Mouse (Mus musculus) kidney, adult 2 months (tissue): ENCODE data around the gene Gsto2. TPM values are rescaled to one million over a fixed set of nuclear protein-coding genes. Genes with fewer than 3 reads are reported as not detected.

Experiments
- DNase-seq: peaks from one replicate; pipeline ENCODE4 v3.0.0; 2021
- H3K27ac ChIP-seq: fragments of 200-500 bp; 2 replicates; pipeline ENCODE4 v1.5.1; 2012; ENCODE audit warnings: low read depth, low read length, control low read depth, inconsistent platforms; ENCODE audit not compliant: insufficient read depth
- H3K27me3 ChIP-seq: fragments of 200-500 bp; replicated peaks from 2 replicates; pipeline ENCODE4 v1.6.1; 2012; ENCODE audit warnings: mild to moderate bottlenecking, moderate library complexity, low read length, inconsistent platforms; ENCODE audit not compliant: control insufficient read depth, insufficient read depth
- H3K36me3 ChIP-seq: fragments of 200-500 bp; 2 replicates; pipeline ENCODE4 v1.6.1; 2012; ENCODE audit warnings: mild to moderate bottlenecking, moderate library complexity, low read length, inconsistent platforms; ENCODE audit not compliant: control insufficient read depth, insufficient read depth
- H3K4me1 ChIP-seq: fragments of 200-500 bp; 2 replicates; pipeline ENCODE4 v1.6.1; 2011; ENCODE audit warnings: low read length; ENCODE audit not compliant: control insufficient read depth, insufficient read depth
- H3K4me3 ChIP-seq: fragments of 200-500 bp; 2 replicates; pipeline ENCODE4 v1.5.1; 2011; ENCODE audit warnings: mild to moderate bottlenecking, low read depth, low read length, control low read depth; ENCODE audit not compliant: insufficient read depth
- CTCF ChIP-seq: fragments of 200-500 bp; conservative IDR thresholded peaks from 2 replicates; pipeline ENCODE4 v1.5.1; 2011; ENCODE audit warnings: low read depth, mild to moderate bottlenecking, control low read depth, low read length, moderate library complexity, mixed read lengths; ENCODE audit not compliant: insufficient read depth, insufficient read length
- POLR2A ChIP-seq: fragments of 200-500 bp; IDR thresholded peaks from one replicate; pipeline ENCODE4 v1.6.1; 2011; ENCODE audit warnings: low read depth, low read length, control low read depth
- WGBS: fragments of 180-500 bp; shearing (Covaris S2); methylation state at CpG from one replicate; pipeline ENCODE4 v1.1.7; 2018; 5-methylcytosine and 5-hydroxymethylcytosine counted together
- polyA plus RNA-seq: library from polyadenylated mRNA; depleted of rRNA; stranded (reverse); fragments of >200 nt; gene quantifications from 2 replicates; pipeline ENCODE4 v1.2.3, GENCODE M21; 2012; rRNA removed

Gene Gsto2
- 2.6 and 2.7 TPM in 2 replicates for polyA plus RNA-seq

DNA sequence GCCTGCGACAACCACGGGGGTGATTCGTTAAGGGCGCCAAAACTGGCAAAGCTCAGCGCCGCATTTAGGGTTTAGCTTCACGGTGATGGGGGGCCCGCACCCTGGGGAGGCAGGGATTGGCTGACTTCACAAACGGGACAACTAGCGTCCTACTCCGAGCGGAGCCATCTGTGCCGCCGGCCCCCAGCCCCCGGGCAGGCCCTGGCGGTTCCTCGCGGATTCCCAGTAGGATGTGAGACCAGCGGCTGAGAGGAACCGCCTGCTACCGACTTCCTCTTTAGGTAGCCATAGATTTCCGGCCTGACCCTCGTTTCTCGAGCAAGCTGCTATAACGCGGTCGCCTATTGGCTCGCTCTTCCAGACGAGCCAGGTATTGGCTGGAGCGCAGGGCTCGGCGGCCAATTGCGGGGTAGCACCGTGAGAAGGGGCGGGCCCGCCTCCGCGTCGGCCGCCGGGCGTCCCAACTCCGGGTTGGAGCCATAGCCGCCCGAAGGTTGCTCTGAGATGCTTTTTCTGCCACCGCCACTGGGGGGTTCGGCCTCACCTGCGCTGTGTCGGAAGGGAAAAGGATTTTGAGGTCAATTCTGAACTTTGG lies at the start of gene Gsto2:
Gene Gsto2, plus strand, starts transcription at position 182 of the 595 bp plus-strand sequence.
- peak within 1 kb of the TSS; percentile 86 for H3K27ac ChIP-seq
- no peak for TF ChIP-seq POLR2A
- TF ChIP-seq CTCF: peak; percentile 48
- no peaks in the 10 kb centered on the region for H3K27me3 ChIP-seq
- DNase-seq: peak; percentile 97
- no peaks in the 10 kb centered on the region for H3K36me3 ChIP-seq
- under 1% methylated on average over 49 of the region's 49 CpGs for WGBS
- peaks cover 5% of the 10 kb centered on the region; the same call in 1 of the 2 replicates for H3K4me1 ChIP-seq
- H3K4me3 ChIP-seq: peak within 1 kb of the TSS; percentile 99

DNA sequence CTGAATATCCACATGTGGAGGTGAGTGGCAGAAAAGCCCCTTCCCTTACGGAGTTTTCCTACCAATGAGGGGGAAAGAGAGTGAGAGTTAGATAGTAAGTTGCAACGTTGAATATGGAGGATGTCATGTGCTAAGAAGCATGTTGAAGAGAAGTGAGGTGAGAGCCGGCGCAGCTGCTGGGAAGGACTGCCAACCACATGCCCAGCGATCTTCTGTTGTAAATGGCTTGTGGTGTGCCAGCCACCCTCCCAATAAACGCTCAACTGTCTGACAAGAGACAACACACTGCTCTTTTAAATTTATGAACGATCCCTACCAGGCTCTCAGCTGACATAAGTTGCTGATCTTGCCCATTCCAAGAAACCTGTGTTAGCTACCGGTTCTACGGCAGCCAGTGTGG lies 47.6 kb upstream of the Gsto2 start:
- 75% methylated on average over 9 of the region's 9 CpGs for WGBS
- Histone ChIP-seq H3K4me3 (no peak overlapping the region), H3K4me1 (no peaks in the 10 kb centered on the region), H3K36me3 (no peaks in the 10 kb centered on the region), H3K27ac (no peak overlapping the region), H3K27me3 (no peaks in the 10 kb centered on the region)
- DNase-seq: no peak
- TF ChIP-seq CTCF: no peak
- no peak for TF ChIP-seq POLR2A

DNA sequence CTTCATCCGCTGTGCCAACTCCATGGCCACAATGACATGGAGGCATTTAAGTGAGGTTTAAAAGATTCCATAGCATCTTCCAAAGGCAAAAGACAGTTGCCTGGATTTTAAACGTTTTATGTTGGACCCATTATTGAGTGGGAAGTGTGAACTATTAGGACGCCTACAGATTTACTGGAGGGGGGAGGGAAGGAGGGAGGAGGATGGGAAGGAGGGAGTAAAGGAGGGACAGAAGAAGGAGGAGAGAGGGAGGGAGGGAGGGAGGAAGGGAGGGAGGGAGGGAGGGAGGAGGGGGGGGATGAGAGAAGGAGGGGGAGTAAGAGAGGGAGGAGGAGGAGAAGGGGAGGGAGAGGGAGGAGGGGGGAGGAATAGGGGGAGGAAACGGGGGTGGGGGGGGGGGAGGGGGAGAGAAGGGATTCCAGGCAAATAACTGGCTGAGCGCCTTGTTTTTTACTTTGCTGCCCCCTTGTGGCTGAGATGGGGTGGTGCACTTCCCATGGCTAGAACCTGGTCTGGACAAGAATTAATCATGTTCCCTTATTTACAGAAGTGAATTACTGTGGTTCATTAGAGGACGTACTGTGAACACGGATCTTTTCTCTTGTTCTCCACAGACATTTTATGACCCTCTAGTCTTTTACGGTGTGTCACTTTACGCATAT lies 44.4 kb upstream of the Gsto2 start:
- H3K4me3 ChIP-seq: no peak overlapping the region
- no peak overlapping the region for H3K27ac ChIP-seq
- H3K27me3 ChIP-seq: no peaks in the 10 kb centered on the region
- WGBS: 15% methylated on average over 9 of the region's 9 CpGs
- peak; percentile 73 for DNase-seq
- no peaks in the 10 kb centered on the region for H3K4me1 ChIP-seq
- H3K36me3 ChIP-seq: no peaks in the 10 kb centered on the region
- no peak for TF ChIP-seq POLR2A
- TF ChIP-seq CTCF: peak; percentile 77

DNA sequence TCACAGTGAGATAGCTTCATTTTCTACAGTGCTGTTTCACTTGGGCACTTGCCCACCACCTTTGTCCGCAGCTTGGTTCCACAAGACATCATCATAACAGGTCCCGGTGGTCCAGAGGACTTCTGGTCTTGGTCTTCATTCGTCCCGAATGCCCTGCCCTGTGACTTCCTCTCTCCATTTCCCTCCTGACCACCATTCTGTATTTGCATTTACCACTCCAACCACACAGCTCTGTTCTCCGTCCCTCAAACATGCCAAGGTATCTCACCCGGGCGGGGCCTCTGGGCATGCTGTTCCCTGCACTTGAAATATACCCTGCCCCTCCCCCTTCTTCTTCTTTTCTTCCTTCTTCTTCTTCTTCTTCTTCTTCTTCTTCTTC lies 43.9 kb upstream of the Gsto2 start:
- no peak for DNase-seq
- no peak overlapping the region for H3K4me3 ChIP-seq
- TF ChIP-seq POLR2A (no peak), CTCF (no peak)
- no peaks in the 10 kb centered on the region for H3K36me3 ChIP-seq
- H3K27ac ChIP-seq: no peak overlapping the region
- H3K27me3 ChIP-seq: no peaks in the 10 kb centered on the region
- 44% methylated on average over 7 of the region's 7 CpGs for WGBS
- no peaks in the 10 kb centered on the region for H3K4me1 ChIP-seq

DNA sequence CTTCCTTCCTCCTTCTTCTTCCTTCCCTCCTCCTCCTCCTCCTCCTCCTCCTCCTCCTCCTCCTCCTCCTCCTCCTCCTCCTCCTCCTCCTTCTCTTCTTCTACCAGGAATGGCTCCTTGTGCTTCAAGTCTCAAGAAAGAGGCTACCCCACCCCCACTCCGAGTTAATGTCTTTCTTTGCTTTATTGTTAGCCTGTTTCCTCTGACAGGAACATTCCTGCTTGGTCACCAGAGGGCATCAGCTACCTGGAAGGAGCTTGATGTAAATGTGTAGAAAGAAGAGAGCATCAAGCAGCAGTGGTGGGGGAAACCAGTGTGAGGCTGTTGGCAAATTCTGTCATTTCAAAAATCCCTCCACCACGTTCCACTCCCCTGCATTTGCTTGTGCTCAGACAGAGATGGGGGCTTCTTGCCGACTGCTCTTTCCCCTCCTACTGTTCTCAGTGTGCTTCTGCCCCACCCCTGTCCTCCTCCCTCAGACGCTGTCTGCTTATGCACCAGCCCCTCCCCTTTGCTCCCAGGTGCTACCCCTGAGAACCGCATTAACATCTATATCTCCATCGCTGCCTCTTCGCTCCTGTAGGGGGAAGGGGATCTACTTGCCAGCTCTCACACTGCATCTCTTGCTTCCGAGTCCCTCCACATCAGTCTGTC lies 43.1 kb upstream of the Gsto2 start:
- no peaks in the 10 kb centered on the region for H3K4me1 ChIP-seq
- TF ChIP-seq POLR2A: no peak
- WGBS: 24% methylated on average over 8 of the region's 8 CpGs
- no peak overlapping the region for H3K4me3 ChIP-seq
- no peaks in the 10 kb centered on the region for H3K27me3 ChIP-seq
- H3K36me3 ChIP-seq: no peaks in the 10 kb centered on the region
- DNase-seq: peak; percentile 16
- no peak overlapping the region for H3K27ac ChIP-seq

DNA sequence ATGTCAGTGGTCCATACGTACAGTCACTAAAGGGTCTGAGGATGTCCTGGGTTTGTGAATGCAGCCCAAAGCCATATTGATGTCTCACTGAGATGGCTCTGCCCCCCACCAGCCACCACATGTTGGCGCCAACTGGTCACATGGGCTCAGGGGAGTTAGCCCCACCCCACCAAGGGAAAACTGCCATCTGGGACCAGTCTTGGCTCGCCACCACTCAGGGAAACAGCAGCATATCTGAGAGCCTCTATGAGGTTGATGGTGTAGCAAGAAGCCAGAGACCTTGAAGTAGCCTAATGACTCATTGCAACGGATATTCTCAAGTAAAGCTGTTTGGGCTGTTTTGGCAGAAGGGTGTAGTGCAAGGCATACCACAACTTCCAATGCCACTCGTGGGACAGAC lies 41.3 kb upstream of the Gsto2 start:
- 77% methylated on average over 5 of the region's 5 CpGs for WGBS
- Histone ChIP-seq H3K4me3 (no peak overlapping the region), H3K4me1 (no peaks in the 10 kb centered on the region), H3K27me3 (no peaks in the 10 kb centered on the region), H3K36me3 (no peaks in the 10 kb centered on the region), H3K27ac (no peak overlapping the region)
- no peak for TF ChIP-seq CTCF
- TF ChIP-seq POLR2A: no peak
- DNase-seq: no peak

DNA sequence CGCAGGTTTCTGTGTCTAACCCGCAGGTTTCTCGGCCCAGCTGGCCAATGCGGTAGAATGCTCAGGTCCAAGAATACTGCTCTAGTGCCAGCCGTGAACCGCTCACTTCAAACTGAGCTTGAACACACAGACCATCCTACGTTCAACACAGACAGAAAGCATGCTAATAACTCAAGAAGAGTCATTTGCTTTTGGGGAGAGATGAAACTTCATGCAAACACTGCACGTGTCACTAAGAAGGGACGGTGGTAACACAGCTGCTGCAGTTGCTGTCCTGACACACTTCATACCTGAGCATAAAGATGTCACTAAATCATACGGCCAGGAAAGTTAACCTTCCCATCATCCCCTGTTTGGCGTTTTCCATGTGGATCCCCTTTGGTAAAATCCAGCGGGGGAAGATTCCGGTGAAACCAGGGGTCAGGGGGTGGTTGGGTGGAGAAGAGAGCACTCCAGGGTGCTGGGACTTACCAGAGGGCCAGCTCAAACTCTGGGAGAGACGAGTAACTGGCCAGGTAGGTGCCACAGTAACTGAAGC lies 35.4 kb upstream of the Gsto2 start:
- Histone ChIP-seq H3K27me3 (no peaks in the 10 kb centered on the region), H3K27ac (no peak overlapping the region), H3K4me1 (no peaks in the 10 kb centered on the region), H3K4me3 (no peak overlapping the region), H3K36me3 (no peaks in the 10 kb centered on the region)
- no peak for TF ChIP-seq CTCF
- no peak for TF ChIP-seq POLR2A
- 86% methylated on average over 14 of the region's 14 CpGs for WGBS
- DNase-seq: no peak
